Mouse (Mus musculus) gastrocnemius, adult 8-10 months (tissue): Measurements from ENCODE around the gene Dnmt3c. TPM values are rescaled to one million over a fixed set of nuclear protein-coding genes. Genes with fewer than 3 reads are reported as not detected.
"Not testable (repeated sequence)": the region's sequence is repeated elsewhere in the genome, so short reads cannot be mapped to it uniquely, and the experiment has no call there.

ENCODE experiments used
- DNase-seq, 2 experiments: peaks; one replicate each; pipeline ENCODE4 v3.0.0; 2022; ENCODE audit warnings: low spot score in 2 of 2
- total RNA-seq, 4 experiments: library from RNA; stranded (reverse); gene quantifications; 2 replicates each; pipeline ENCODE4 v1.2.4; 2022

The Dnmt3c gene
- total RNA-seq, 4 experiments from 2014 or later, result not detected

DNA sequence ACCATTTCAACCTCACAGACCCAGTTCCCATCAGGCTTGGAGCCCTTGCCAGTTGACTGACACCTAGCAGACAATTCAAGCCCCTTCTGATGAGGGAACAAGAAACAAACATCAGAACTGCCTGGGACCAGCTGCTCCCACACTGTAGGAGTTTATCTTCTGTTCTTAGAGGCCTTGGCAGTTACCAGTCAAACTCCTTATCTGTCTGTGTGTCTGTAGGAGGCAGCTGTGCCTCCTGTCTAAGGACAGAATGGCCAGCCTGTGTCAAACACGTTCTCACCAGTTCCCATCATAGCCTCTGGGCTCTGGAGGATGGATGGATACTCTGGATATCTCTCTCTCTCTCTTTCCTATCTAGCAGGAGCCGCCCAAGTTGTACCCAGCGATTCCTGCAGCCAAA lies 21.4 kb downstream of the Dnmt3c start:
- DNase-seq, result not testable (repeated sequence)

- no peak for DNase-seq
Observed at GRCm38 (mm10) chr2:153723098-153723497, 26.6 kb downstream of the Dnmt3c start.

DNA sequence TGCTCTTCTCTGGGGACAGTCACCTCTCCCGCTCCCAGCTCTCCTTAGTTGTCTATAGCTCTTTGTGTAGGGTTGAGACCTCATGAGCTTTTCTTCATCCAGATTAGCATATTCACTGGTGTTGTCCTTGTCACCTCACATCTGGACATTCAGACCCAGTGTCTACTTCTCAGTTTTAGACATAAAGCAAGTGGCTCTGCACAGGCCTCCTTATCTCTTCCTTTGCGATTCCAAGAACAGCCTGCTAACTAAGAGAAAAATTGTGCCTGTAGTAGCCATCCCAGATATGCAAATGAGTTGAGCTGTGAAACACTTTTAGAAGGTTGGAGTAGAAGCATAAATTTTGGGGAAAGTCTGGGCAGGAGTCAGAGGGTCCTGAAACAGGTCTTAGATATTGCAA lies 28.0 kb downstream of the Dnmt3c start:
- DNase-seq, result no peak

GRCm38 (mm10) chr2:153724871-153725270 lies 28.4 kb downstream of the Dnmt3c start:
- DNase-seq, result no peak

GRCm38 (mm10) chr2:153725291-153725690 lies 28.8 kb downstream of the Dnmt3c start:
- no peak for DNase-seq

- no peak for DNase-seq
Observed at GRCm38 (mm10) chr2:153734033-153734432, 37.6 kb downstream of the Dnmt3c start.

GRCm38 (mm10) chr2:153740500-153741436 lies 44.3 kb downstream of the Dnmt3c start, which contains the start of gene Mapre1:
TSS of gene Mapre1 (plus strand) at chr2:153741274.
- DNase-seq, result peak; percentile 99

GRCm38 (mm10) chr2:153741437-153742065 lies 45.1 kb downstream of the Dnmt3c start:
- DNase-seq, result no peak

- DNase-seq, result no peak
Observed at GRCm38 (mm10) chr2:153747994-153748393, 51.5 kb downstream of the Dnmt3c start.

DNA sequence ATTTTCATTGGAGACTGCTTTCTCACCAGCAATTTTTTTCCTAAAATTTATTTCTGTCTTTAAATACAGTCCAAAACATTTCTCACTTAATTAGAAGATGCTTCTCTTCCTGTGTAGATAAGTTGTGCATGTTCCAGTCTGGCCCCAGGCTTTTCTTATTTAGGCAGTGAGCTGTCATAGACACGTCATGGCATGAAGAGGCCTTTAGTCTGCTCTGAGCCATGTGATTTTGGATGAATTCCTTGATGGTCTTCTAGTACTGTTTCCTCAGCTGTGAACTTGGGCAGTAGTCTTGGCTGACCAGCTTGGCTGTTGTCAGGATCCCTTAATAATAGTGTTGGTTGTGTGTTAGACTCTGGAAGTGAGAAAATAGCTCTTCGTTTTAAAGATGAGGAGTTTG lies 53.9 kb downstream of the Dnmt3c start:
- DNase-seq, result no peak

- DNase-seq, result no peak
Observed at GRCm38 (mm10) chr2:153762121-153762520, 65.7 kb downstream of the Dnmt3c start.

GRCm38 (mm10) chr2:153767484-153767883 lies 71.0 kb downstream of the Dnmt3c start:
- DNase-seq, result no peak

DNA sequence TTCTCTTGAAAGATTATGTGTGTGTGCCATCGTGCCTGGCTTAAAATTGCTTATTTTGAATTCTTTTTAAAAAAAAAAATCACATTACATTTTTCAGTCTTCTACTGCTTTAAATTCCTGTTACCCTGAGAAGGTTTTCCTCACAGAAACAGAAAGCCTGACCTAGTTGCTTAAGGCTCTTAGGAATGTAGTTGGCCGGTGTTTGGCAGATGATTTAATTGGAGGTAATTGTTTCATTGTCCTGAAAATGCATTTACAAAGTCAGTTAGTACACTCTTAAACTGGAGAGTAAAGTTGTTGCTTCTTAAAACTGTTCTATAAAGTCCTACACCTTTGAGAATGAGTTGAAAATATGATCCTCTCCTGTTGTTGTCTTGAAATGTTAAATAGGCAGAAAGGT lies 72.4 kb downstream of the Dnmt3c start:
- no peak for DNase-seq

GRCm38 (mm10) chr2:153772950-153773349 lies 76.5 kb downstream of the Dnmt3c start:
- no peak for DNase-seq

DNA sequence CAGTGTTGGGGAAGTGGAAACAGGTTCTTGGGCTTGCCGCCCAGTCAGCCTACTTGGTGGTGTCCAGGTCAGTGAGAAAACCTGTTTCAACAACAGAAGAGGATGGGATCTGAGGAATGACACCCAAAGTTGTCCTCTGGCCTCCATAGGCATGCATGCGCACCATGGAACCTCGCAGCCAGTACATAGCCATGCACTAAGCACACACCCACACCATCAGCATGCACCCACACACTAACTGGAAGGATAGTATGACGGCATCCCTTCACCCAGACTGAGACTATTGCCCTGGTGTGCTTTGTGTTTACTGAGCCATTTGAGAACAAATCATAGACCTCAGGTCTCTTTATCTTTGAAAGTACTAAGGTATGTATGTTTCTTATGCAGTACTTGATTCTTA lies 79.0 kb downstream of the Dnmt3c start:
- no peak for DNase-seq

DNA sequence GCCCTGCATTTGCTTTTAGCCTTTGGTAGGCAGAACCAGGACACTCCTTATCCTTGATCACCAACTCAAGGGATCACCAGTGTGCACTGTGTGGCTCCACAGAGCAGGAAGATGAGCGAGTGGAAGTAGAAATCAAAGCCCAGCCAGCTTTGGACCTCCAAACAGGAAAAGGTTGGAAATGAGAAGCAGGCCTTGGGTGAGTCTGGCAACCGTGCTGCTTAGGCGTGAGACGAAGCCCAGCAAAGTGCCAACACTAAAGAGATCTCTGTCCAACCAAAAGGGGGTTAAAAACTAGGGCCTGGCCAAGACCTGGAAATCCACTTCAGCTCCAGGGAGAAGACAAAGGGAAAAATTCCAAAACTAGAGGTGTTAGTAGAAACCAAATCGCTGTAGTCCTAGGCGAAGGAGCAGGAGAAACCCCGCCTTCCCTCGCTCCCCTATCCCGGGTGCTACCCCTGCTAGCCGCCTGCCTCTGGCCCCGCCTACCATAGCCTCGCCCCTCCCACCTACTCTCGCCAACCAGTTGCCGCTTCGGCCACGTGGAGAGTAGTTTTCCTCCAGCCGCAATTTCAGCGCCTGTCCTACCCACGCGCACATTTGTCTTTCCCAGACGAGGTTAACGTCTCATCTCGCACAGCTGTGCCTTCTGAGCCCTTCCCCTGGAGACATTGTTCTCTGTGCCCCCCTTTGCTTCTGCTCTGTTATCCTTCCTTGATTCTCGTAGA lies 82.3 kb downstream of the Dnmt3c start:
- peak; percentile 63 to 68 for DNase-seq

Other genes with a start within 250 kb of the Dnmt3c start
- not detected for gene 4930404H24Rik, start 203.9 kb upstream of the Dnmt3c start, total RNA-seq
- gene Nol4l, start 166.7 kb upstream of the Dnmt3c start, total RNA-seq, result under 1 TPM; 0.29 to 0.94 (median 0.41) TPM
- gene Commd7, start 63.9 kb upstream of the Dnmt3c start, total RNA-seq, result 10 to 100 TPM; 10.1 to 11.2 (median 10.2) TPM
- under 1 TPM; 0.29 to 0.90 (median 0.49) TPM for gene Dnmt3b, start 47.2 kb upstream of the Dnmt3c start, total RNA-seq
- 10 to 100 TPM; 31.9 to 41.1 (median 32.4) TPM for gene Mapre1, start 44.6 kb downstream of the Dnmt3c start, total RNA-seq
- gene Efcab8, start 83.3 kb downstream of the Dnmt3c start, total RNA-seq, result under 1 TPM in 2 of 4 experiments, not detected in 2; 0.13 TPM
- gene Sun5, start 174.4 kb downstream of the Dnmt3c start, total RNA-seq, result not detected
- gene Bpifb2, start 178.4 kb downstream of the Dnmt3c start, total RNA-seq, result not detected
- gene Bpifb6, start 203.7 kb downstream of the Dnmt3c start, total RNA-seq, result not detected
- not detected for gene Bpifb3, start 221.6 kb downstream of the Dnmt3c start, total RNA-seq
- not detected for gene Bpifb4, start 241.6 kb downstream of the Dnmt3c start, total RNA-seq